Mouse (Mus musculus) stomach, embryonic 15.5 days (tissue): ENCODE data around the gene Plod3. TPM values are rescaled to one million over a fixed set of nuclear protein-coding genes. Genes with fewer than 3 reads are reported as not detected.
A peak's percentile ranks its signal among the peaks of the same experiment; 100 is the strongest.

Experiments used
- ATAC-seq: fragments of 200-750 bp; cut with Nextera tagmentation; 2 replicates; pipeline ENCODE4 v1.8.0; 2017; ENCODE audit warnings: low read depth, moderate number of reproducible peaks, moderate TSS enrichment; ENCODE audit not compliant: insufficient read depth, low FRiP score
- H3K27ac ChIP-seq: fragments of 300-500 bp; sonication (generic); 2 replicates; pipeline ENCODE4 v1.5.1; 2015; ENCODE audit warnings: mild to moderate bottlenecking, inconsistent platforms
- H3K27me3 ChIP-seq: fragments of 300-500 bp; sonication (generic); replicated peaks from 2 replicates; pipeline ENCODE4 v1.6.1; 2015; ENCODE audit warnings: inconsistent platforms
- H3K36me3 ChIP-seq: fragments of 300-500 bp; sonication (generic); 2 replicates; pipeline ENCODE4 v1.6.1; 2015; ENCODE audit warnings: inconsistent platforms
- H3K4me1 ChIP-seq: fragments of 300-500 bp; sonication (generic); 2 replicates; pipeline ENCODE4 v1.6.1; 2015; ENCODE audit warnings: inconsistent platforms
- H3K4me2 ChIP-seq: fragments of 300-500 bp; sonication (generic); 2 replicates; pipeline ENCODE4 v1.6.1; 2015; ENCODE audit warnings: mild to moderate bottlenecking, inconsistent platforms
- H3K4me3 ChIP-seq: fragments of 300-500 bp; sonication (generic); replicated peaks from 2 replicates; pipeline ENCODE4 v1.5.1; 2015; ENCODE audit warnings: inconsistent platforms
- H3K9ac ChIP-seq: fragments of 300-500 bp; sonication (generic); 2 replicates; pipeline ENCODE4 v1.6.1; 2015; ENCODE audit warnings: inconsistent platforms
- H3K9me3 ChIP-seq: fragments of 300-500 bp; sonication (generic); 2 replicates; pipeline ENCODE4 v1.6.1; 2016; ENCODE audit warnings: inconsistent platforms
- WGBS: fragments of 180-500 bp; shearing (Covaris S2); methylation state at CpG from one replicate; pipeline ENCODE4 v1.1.7; 2015; 5-methylcytosine and 5-hydroxymethylcytosine counted together
- polyA plus RNA-seq: library from polyadenylated mRNA; unstranded; fragments of >200 nt; fragmentation: Nextera tagmentation; extraction: Ambion mirVana; gene quantifications from 2 replicates; pipeline ENCODE4 v1.2.1, GENCODE M21; 2015

Plod3 gene
- polyA plus RNA-seq, 1 experiment from 2014 or later = 44.8 TPM

DNA sequence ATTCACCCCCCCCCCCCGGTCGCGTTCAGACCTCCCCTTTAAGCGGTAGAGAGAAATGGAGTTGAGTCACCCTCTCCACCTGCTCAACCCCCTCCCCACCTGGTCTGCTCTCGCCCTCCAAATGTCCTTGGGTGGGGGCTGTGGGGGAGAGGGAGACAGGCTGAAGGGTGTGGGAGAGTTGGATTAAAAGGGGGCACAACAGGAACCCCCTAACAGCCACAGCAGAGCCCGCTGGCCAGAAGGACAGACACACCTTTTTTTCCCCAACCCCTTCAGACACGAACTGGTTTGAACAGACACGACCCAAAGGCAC is 42.4 kb downstream of the Plod3 start:
- H3K4me1 ChIP-seq = peaks cover 40% of the 10 kb centered on the region
- peak overlapping the region; percentile 67 for H3K4me2 ChIP-seq
- WGBS = 0% methylated on average over 8 of the region's 8 CpGs
- H3K36me3 ChIP-seq = no peaks in the 10 kb centered on the region
- peak overlapping the region; percentile 47 for H3K4me3 ChIP-seq
- no peak overlapping the region for H3K9ac ChIP-seq
- ATAC-seq = no peak
- H3K27ac ChIP-seq = no peak overlapping the region
- H3K9me3 ChIP-seq = no peaks in the 10 kb centered on the region
- H3K27me3 ChIP-seq = peaks cover 79% of the 10 kb centered on the region

DNA sequence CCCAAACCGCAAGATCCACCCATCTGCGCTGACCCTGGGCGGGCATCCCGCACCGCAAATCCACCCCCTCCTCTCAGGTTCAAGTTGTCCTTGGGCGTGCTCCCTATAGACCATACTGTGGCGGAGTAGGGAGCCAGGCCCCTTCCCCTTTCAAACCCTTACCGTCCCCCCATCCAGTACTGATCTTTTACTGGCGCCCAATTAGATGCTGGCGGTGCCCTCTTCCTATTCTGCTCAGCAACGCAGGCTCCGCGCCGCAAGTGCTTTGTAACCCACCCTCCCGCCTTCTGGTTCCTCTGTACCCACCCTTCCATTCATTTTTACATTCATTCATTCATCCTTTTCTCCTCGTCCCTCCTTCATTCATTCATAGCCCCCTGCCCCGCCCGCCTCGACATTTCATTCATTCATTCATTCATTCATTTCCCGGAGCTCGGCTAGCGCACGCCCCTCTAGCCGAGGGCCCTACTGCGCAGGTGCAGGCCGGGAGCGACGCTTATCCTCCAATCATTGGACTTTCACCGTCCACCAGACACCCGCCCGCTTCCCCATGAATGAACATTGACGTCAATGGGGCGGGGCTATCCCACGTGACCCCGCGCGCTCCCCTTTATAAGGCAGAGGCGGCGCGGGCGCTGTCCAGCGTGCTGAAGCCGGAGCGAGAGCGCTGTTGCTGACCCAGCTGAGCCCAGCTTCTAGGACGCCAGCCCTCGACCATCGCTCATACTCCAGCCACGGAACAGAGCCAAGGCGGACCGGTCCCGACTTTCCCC is 43.0 kb downstream of the Plod3 start:
- WGBS = under 1% methylated on average over 52 of the region's 52 CpGs
- ATAC-seq = peak; percentile 59
- Histone ChIP-seq H3K36me3 (no peaks in the 10 kb centered on the region), H3K4me2 (peak overlapping the region; percentile 67), H3K4me3 (peak overlapping the region; percentile 47), H3K9me3 (no peaks in the 10 kb centered on the region), H3K9ac (no peak overlapping the region), H3K27me3 (peaks cover 73% of the 10 kb centered on the region), H3K27ac (no peak overlapping the region), H3K4me1 (peaks cover 40% of the 10 kb centered on the region)

DNA sequence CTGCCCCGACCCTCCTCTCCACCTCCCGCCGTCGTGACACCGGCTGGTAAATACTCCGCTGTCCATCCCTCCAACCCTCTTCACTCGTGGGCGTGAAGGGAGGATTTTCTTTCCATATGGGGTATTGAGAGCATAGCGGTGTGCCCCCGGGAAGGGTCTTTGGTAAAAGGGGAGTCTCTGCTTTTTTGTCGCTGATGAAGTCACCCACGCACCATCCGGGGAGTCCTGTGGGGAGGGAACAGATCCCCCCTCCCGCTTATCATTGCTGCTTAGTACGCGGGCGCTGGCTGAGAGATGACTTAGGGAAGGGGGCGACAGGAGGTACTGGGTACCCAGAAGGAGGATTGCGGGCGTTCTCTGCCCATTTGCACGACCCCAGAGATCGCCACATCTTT is 43.6 kb downstream of the Plod3 start:
- WGBS = 15% methylated on average over 22 of the region's 22 CpGs
- Histone ChIP-seq H3K36me3 (no peaks in the 10 kb centered on the region), H3K4me3 (peak overlapping the region; percentile 47), H3K4me1 (peaks cover 40% of the 10 kb centered on the region), H3K27ac (no peak overlapping the region), H3K9ac (no peak overlapping the region), H3K27me3 (peaks cover 67% of the 10 kb centered on the region), H3K9me3 (no peaks in the 10 kb centered on the region), H3K4me2 (peak overlapping the region; percentile 67)
- ATAC-seq = no peak

DNA sequence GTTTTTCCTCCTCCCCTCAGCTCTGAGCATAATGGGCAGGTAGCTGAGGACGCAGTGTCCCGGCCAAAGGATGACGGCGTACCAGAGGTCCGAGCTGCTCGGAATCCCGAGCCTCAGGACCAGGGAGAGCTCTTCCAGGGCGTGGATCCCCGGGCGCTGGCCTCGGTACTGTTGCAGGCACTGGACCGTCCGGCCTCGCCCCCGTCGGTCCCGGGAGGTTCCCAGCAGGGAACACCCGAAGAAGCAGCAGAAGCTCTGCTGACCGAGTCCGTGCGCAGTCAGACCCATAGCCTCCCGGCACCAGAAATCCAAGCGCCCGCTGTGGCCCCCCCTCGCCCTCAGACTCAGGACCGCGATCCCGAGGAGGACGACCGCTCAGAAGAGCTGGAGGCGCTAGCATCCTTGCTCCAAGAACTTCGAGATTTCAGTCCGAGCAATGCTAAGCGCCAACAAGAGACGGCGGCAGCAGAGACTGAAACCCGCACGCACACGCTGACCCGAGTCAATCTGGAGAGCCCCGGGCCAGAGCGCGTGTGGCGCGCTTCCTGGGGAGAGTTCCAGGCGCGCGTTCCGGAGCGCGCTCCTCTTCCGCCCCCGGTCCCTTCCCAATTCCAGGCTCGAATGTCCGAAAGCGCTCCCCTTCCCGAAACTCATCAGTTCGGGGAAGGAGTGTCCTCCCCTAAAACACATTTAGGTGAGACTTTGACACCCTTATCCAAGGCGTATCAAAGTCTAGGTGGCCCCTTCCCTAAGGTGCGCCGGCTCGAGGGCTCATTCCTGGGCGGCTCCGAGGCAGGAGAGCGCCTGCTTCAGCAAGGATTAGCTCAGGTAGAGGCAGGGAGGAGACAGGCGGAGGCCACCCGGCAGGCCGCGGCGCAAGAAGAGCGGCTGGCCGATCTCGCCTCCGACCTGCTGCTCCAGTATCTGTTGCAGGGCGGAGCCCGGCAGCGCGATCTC is 44.5 kb downstream of the Plod3 start:
- peak overlapping the region; percentile 100 for H3K4me2 ChIP-seq
- no peak for ATAC-seq
- H3K4me3 ChIP-seq = peak overlapping the region; percentile 47
- H3K27me3 ChIP-seq = peaks cover 59% of the 10 kb centered on the region
- no peak overlapping the region for H3K27ac ChIP-seq
- no peak overlapping the region for H3K9ac ChIP-seq
- H3K4me1 ChIP-seq = peaks cover 40% of the 10 kb centered on the region
- H3K36me3 ChIP-seq = no peaks in the 10 kb centered on the region
- no peaks in the 10 kb centered on the region for H3K9me3 ChIP-seq
- under 1% methylated on average over 78 of the region's 78 CpGs for WGBS

- Histone ChIP-seq H3K27me3 (peaks cover 52% of the 10 kb centered on the region), H3K4me2 (peak overlapping the region; percentile 100), H3K9me3 (no peaks in the 10 kb centered on the region), H3K4me3 (peak overlapping the region; percentile 47), H3K36me3 (peaks cover under 1% of the 10 kb centered on the region; the same call in 1 of the 2 replicates), H3K27ac (no peak overlapping the region), H3K4me1 (peaks cover 40% of the 10 kb centered on the region), H3K9ac (no peak overlapping the region)
- WGBS = 0% methylated on average over 25 of the region's 33 CpGs
- ATAC-seq = no peak
These were observed 45.2 kb downstream of the Plod3 start for GRCm38 (mm10) chr5:137032033-137032421.

DNA sequence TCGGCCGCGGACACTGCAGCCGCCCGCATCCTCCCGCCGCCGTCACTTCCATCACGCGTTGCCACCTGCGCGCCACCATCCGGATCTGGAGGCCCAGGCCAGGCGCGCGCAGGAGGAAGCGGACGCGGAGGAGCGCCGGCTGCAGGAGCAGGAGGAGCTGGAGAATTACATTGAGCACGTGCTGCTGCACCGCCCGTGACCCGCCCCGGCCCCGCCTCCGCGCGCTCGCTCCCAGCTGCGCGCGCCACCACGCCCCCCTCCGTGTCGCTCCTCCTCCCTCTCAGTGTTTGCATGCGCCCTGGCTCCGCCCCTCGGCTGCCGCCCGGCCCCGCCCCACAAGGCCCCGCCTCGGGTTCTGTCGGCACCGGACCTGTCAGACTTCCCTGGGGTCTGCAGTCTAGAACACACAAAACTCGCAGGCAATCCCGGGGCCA is 45.8 kb downstream of the Plod3 start:
- Histone ChIP-seq H3K9ac (peak overlapping the region; percentile 14; the same call in 1 of the 2 replicates), H3K27ac (no peak overlapping the region), H3K4me1 (peaks cover 40% of the 10 kb centered on the region), H3K9me3 (no peaks in the 10 kb centered on the region), H3K27me3 (peaks cover 48% of the 10 kb centered on the region), H3K4me2 (peak overlapping the region; percentile 100), H3K4me3 (peak overlapping the region; percentile 47), H3K36me3 (peaks cover 7% of the 10 kb centered on the region)
- under 1% methylated on average over 49 of the region's 49 CpGs for WGBS
- ATAC-seq = peak; percentile 80

DNA sequence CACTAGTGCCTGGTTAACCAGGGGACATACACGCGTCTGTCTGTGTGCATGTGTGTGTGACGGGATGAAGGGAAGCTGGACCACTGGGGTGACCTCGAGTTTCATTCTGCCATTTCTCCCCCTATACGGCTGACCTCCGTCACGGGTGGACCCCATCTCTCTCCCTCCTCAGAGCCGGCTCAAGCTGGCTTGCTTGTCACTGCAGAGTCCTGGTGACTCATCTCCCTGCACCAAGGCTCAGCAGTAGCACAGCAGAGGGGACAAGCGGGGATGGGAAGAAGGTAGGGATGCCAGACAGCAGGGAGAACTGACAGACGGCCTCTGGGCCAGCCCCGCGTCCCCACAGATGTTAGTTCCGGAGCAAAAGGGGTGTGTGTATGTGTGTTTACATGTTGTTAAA is 49.4 kb downstream of the Plod3 start:
- Histone ChIP-seq H3K27me3 (peaks cover 14% of the 10 kb centered on the region), H3K4me2 (no peak overlapping the region), H3K9me3 (no peaks in the 10 kb centered on the region), H3K9ac (no peak overlapping the region), H3K4me3 (no peak overlapping the region), H3K36me3 (peaks cover 30% of the 10 kb centered on the region), H3K4me1 (peaks cover 18% of the 10 kb centered on the region), H3K27ac (no peak overlapping the region)
- WGBS = 77% methylated on average over 13 of the region's 13 CpGs
- ATAC-seq = no peak

GRCm38 (mm10) chr5:137039453-137039852 is 52.6 kb downstream of the Plod3 start:
- no peak for ATAC-seq
- no peaks in the 10 kb centered on the region for H3K27me3 ChIP-seq
- H3K4me3 ChIP-seq = no peak overlapping the region
- H3K36me3 ChIP-seq = peaks cover 44% of the 10 kb centered on the region
- no peak overlapping the region for H3K9ac ChIP-seq
- no peak overlapping the region for H3K4me2 ChIP-seq
- no peak overlapping the region for H3K27ac ChIP-seq
- no peaks in the 10 kb centered on the region for H3K9me3 ChIP-seq
- 90% methylated on average over 10 of the region's 10 CpGs for WGBS
- no peaks in the 10 kb centered on the region for H3K4me1 ChIP-seq

DNA sequence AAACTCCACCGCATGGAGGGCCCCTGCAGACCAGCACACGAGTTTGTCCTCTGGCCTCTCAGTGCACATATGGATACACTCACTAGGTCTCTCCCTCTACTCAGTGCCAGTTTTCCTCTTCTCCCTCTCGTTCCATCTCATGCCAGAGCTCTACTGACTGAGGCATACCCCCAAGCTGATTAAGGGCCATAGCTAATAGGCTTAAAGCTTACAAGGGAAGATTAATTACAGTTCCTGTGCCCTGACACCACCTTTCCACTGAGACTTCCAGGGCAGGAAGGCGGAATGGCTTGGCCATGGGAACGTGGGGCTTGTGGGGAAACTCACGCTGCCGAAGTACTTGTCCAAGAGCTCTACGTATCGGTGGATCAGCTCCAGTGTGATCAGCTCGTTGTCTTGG is 54.6 kb downstream of the Plod3 start:
- H3K27me3 ChIP-seq = no peaks in the 10 kb centered on the region
- no peak overlapping the region for H3K27ac ChIP-seq
- H3K9ac ChIP-seq = no peak overlapping the region
- no peak overlapping the region for H3K4me3 ChIP-seq
- ATAC-seq = no peak
- peaks cover 8% of the 10 kb centered on the region for H3K4me1 ChIP-seq
- peaks cover 44% of the 10 kb centered on the region for H3K36me3 ChIP-seq
- H3K9me3 ChIP-seq = no peaks in the 10 kb centered on the region
- no peak overlapping the region for H3K4me2 ChIP-seq
- WGBS = 87% methylated on average over 10 of the region's 10 CpGs

- Histone ChIP-seq H3K4me2 (no peak overlapping the region), H3K9ac (no peak overlapping the region), H3K27ac (no peak overlapping the region), H3K4me3 (no peak overlapping the region), H3K9me3 (no peaks in the 10 kb centered on the region), H3K4me1 (peaks cover 8% of the 10 kb centered on the region), H3K36me3 (peaks cover 26% of the 10 kb centered on the region), H3K27me3 (no peaks in the 10 kb centered on the region)
- WGBS = 96% methylated on average over 7 of the region's 7 CpGs
- ATAC-seq = no peak
These were observed 57.2 kb downstream of the Plod3 start for GRCm38 (mm10) chr5:137043997-137044396.

DNA sequence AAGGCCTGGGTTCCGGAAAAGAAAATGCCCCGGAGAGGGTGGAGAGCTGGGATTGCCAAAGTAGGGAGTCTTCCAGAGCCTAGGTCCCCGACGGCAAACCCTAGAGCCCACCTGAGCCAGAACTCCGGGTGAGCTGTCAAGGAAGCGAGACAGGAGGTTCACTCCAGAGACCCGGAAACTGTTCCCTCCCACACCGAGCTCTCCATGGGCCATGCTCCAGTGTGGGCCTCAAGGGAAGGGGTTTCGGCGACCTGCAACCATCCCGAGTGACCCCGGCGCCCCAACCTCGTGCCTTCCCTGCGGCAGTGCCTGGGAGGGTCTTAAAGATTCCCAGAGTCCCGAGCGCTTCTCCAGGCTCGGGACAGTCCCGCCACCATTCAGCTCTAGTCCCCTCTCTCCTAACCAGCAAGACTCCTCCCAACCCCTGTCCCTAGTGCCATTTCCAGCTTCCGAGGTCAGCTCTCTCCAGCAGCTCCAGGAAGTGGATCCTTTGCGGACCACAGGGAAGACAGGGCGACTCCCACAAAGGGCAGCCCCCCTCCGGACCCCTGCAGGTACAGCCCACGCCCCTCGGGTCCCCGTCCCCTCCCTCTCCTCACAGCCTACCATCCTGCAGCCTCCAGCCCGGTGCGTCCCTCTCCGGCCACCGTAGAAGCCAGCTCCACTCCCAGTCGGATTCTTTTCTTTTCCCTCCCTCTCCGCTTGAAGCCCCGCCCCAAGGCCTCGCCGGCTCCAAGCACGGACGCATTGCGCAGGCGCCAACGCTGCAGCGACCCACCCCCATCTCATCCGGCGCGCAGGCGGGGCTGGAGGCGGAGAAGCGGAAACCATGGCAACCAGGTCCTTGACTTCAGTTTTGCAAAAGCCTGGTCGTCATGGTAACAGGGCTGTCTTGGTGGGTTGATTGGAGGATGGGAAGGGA is 58.8 kb downstream of the Plod3 start, which contains the start of gene Ap1s1:
Ap1s1 (minus strand) TSS at position 734 of the 922 bp plus-strand sequence.
- Histone ChIP-seq H3K27ac (peak within 1 kb of the TSS; percentile 78), H3K4me1 (peaks cover 8% of the 10 kb centered on the region), H3K9me3 (no peaks in the 10 kb centered on the region), H3K9ac (peak within 1 kb of the TSS; percentile 79), H3K36me3 (peaks cover 14% of the 10 kb centered on the region; the same call in 1 of the 2 replicates), H3K4me3 (peak within 1 kb of the TSS; percentile 65), H3K4me2 (peak within 1 kb of the TSS; percentile 80), H3K27me3 (0 out of 2 replicates have a peak, but pooled peaks cover 3% of the 10 kb centered on the region)
- under 1% methylated on average over 48 of the region's 48 CpGs for WGBS
- ATAC-seq = peak; percentile 90
